Mouse (Mus musculus) thymus, postnatal 14 days (tissue): ENCODE data around the gene Gpatch2.
A peak's percentile ranks its signal among the peaks of the same experiment; 100 is the strongest.

Source experiments
- DNase-seq: peaks from one replicate; pipeline ENCODE4 v3.0.0; 2021

Gpatch2 gene

DNA sequence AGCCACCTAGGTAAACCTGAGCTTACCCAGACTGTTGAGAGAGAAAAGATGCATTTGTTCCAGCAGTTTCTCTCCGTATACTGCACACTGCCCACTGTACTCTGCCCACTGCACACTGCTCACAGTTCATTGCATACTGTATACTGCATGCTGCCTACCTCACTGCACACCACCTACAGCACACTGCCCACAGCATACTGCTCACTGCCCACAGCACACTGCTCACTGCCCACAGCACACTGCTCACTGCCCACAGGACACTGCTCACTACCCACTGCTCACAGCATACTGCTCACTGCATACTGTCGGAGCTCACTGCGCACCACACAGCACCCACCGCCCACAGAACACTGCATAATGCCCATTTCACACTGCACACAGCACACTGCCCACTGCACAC, 159.1 kb downstream of the Gpatch2 start:
- DNase-seq, result no peak

DNA sequence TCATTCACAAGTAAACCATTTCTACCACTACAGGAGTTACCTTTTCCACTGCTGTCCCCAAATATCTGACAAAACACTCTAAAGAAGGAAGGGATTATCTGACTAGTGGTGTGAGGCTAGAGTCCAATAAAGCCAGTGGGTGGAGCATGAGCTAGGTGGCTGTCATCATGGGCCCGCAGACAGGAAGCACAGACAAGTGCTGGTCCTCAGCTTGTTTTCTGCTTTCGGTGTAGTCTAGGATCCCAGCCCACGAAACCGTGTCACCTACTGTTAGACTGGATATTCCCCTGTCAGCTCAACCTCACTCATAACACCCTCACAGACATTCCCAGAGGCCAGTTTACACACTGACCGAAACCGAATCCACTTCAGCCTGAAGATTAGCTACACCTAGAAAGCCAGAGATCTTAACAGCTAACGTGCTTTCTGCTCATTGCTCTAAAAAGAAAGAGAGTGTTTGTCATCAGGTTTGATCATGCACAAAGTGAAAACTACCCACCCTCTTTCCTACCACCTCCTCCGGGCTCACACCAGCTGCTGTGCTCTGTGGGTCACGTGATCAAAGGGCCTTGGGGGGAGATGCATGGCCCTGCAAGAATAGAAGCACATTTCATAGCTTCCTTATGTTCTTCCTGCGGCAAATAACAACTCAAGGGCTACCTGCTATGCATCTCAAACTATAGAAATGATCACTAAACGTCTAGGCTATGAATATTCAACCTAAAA, 161.8 kb downstream of the Gpatch2 start:
- peak; percentile 41 for DNase-seq

DNA sequence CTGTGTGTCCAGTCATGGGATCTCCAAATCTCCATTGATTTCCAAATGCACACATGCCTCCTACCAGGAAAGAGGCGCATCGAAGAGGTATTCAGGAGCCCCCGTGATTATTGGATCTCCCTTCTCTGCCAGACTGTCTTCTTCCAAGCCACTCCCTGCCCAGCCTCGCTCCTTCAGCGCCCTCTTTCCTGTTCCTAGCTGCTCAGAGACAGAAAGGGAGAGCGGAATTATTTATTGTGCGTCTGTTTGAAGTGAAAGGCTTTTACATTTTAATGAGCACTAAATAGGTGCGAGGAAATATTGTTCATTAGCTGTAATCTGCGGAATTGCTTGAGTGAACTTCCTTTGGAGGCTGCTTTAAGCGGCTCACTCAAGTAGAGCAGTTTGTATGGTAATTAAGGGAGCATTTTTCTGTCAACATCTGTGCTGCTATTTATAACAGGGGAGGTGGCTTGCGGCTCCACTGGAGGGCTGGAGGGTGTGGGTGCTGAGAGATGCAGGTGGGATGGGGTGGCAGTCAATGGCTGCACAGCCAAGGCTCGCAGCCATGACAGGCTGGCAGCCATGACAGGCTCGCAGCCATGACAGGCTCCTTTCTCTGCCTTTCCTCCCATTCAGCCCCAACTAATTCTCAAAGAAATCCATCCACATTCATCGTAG, 162.7 kb downstream of the Gpatch2 start:
- peak; percentile 41 for DNase-seq

DNA sequence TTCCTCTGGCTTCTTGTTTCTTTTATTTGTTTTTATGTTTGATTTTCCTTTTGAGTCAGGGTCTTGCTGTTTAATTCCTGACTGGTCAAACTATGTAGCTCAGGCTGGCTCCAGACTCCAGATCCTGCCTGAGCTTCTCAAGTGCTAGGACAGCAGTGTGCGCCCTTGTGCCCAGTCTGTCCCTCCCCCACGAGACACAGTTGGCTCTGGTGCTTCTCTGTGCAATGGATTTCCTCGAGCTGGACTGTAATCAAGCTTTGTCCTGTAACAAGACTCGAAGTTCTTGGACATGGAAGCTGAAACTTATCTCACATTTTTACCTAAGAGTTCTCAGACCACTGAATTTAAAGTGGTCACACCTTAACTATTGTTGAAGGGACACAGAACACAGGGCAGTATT, 174.2 kb downstream of the Gpatch2 start:
- no peak for DNase-seq

DNA sequence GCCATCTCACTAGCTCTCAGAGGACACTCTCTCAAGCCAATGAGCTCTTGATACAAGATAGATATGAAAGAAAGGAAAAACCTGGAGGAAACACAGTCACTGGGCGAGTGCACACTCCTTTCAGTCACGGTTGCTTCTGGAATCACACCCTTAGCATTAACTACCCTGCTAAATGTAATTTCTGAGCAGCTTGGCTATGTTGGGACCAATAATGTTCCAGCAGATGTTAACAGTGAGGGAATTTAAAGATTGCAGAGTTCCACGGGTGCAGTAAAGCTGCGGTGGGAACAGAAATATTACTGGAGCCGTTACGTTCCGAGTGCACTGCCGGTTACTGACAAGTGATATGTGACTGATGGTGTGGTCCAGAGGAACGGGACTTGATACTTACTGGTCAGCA, 185.5 kb downstream of the Gpatch2 start:
- DNase-seq, result no peak
